Mouse (Mus musculus) midbrain, embryonic 15.5 days (tissue): ENCODE measurements around the gene Agap2. TPM values are rescaled to one million over a fixed set of nuclear protein-coding genes. Genes with fewer than 3 reads are reported as not detected.
A peak's percentile ranks its signal among the peaks of the same experiment; 100 is the strongest.

Experiments used
- ATAC-seq: fragments of 200-750 bp; cut with Nextera tagmentation; replicated peaks from 2 replicates; pipeline ENCODE4 v1.8.0; 2017; ENCODE audit warnings: moderate TSS enrichment
- H3K27ac ChIP-seq: fragments of 300-500 bp; sonication (generic); 2 replicates; pipeline ENCODE4 v1.5.1; 2015; ENCODE audit warnings: mild to moderate bottlenecking, inconsistent platforms
- H3K27me3 ChIP-seq: fragments of 300-500 bp; sonication (generic); replicated peaks from 2 replicates; pipeline ENCODE4 v1.6.1; 2015; ENCODE audit warnings: inconsistent platforms
- H3K36me3 ChIP-seq: fragments of 300-500 bp; sonication (generic); replicated peaks from 2 replicates; pipeline ENCODE4 v1.6.1; 2015; ENCODE audit warnings: inconsistent platforms
- H3K4me1 ChIP-seq: fragments of 300-500 bp; sonication (generic); 2 replicates; pipeline ENCODE4 v1.6.1; 2015; ENCODE audit warnings: inconsistent platforms
- H3K4me2 ChIP-seq: fragments of 300-500 bp; sonication (generic); 2 replicates; pipeline ENCODE4 v1.6.1; 2015; ENCODE audit warnings: inconsistent platforms, mild to moderate bottlenecking, moderate library complexity
- H3K4me3 ChIP-seq: fragments of 300-500 bp; sonication (generic); 2 replicates; pipeline ENCODE4 v1.5.1; 2015; ENCODE audit warnings: mild to moderate bottlenecking, inconsistent platforms
- H3K9ac ChIP-seq: fragments of 300-500 bp; sonication (generic); 2 replicates; pipeline ENCODE4 v1.6.1; 2015; ENCODE audit warnings: mild to moderate bottlenecking, inconsistent platforms
- H3K9me3 ChIP-seq: fragments of 300-500 bp; sonication (generic); 2 replicates; pipeline ENCODE4 v1.6.1; 2016; ENCODE audit warnings: inconsistent platforms
- WGBS: fragments of 180-500 bp; shearing (Covaris S2); methylation state at CpG from one replicate; pipeline ENCODE4 v1.1.7; 2015; ENCODE audit warnings: mixed read lengths; 5-methylcytosine and 5-hydroxymethylcytosine counted together
- polyA plus RNA-seq: library from polyadenylated mRNA; unstranded; fragments of >200 nt; fragmentation: Nextera tagmentation; extraction: Ambion mirVana; gene quantifications from 2 replicates; pipeline ENCODE4 v1.2.1, GENCODE M21; 2015

Gene Agap2
- 6.3 and 6.6 TPM in 2 replicates for polyA plus RNA-seq

DNA sequence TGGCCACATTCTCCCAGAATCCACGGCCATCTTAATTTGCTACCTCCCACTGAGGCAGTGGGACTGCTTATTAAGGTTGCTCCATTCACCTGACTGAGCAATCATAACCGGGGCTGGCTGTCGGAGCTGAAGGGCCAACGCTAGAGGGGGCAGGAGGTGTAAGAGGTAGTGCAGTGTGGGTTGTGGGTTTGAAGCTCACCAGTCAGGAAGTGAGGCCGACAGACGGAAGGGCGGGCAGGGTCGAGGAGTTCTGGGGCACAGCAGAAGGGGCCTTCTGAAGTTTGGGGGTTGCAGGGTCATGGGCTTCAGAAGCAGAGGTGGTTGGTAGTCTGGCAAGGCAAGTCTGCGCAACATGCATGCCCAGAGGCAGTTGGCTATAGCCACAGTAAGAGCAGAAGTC is at the start of gene Agap2:
Agap2 (plus strand) TSS at position 205 of the 400 bp plus-strand sequence.
- no peak for ATAC-seq
- Histone ChIP-seq H3K9ac (no peak within 1 kb of the TSS), H3K27me3 (no peaks in the 10 kb centered on the region), H3K4me3 (no peak within 1 kb of the TSS), H3K9me3 (no peaks in the 10 kb centered on the region), H3K4me1 (peaks cover 39% of the 10 kb centered on the region), H3K36me3 (no peaks in the 10 kb centered on the region), H3K27ac (no peak within 1 kb of the TSS), H3K4me2 (no peak within 1 kb of the TSS)
- WGBS = 71% methylated on average over 9 of the region's 9 CpGs

GRCm38 (mm10) chr10:127030336-127031296 is 44.5 kb upstream of the Agap2 start, which contains the start of gene Tsfm:
Gene Tsfm (minus strand): TSS chr10:127030840.
- Histone ChIP-seq H3K4me2 (peak within 1 kb of the TSS; percentile 87), H3K27me3 (no peaks in the 10 kb centered on the region), H3K9me3 (no peaks in the 10 kb centered on the region), H3K4me1 (peaks cover 11% of the 10 kb centered on the region), H3K4me3 (peak within 1 kb of the TSS; percentile 72), H3K9ac (peak within 1 kb of the TSS; percentile 85), H3K36me3 (peaks cover 22% of the 10 kb centered on the region; the same call in 1 of the 2 replicates), H3K27ac (peak within 1 kb of the TSS; percentile 75)
- 6% methylated on average over 54 of the region's 56 CpGs for WGBS
- ATAC-seq = peak; percentile 86

DNA sequence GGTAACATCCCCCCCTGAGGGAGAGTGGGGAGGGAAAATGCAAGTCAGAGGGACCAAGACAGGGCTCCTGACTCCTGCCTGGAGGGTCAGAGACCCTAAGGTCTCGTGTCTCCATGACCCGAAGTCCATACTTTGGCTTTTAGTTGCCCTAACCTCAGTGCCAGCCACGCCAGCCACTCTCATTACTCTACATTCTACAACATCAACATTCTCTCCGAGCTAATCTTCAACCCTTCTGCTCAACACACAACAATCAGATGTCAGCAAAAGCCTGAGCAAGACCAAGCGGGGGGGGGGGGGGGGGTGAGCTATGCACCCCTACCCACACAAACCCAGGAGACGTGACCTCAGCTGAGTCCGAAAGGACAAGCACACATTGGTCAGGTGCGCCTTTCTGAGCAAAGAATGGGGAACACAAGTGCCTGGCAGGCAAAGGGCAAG is 41.8 kb upstream of the Agap2 start:
- H3K4me3 ChIP-seq = no peak overlapping the region
- H3K4me1 ChIP-seq = peaks cover 11% of the 10 kb centered on the region
- no peak overlapping the region for H3K4me2 ChIP-seq
- no peaks in the 10 kb centered on the region for H3K27me3 ChIP-seq
- H3K27ac ChIP-seq = no peak overlapping the region
- no peak overlapping the region for H3K9ac ChIP-seq
- H3K9me3 ChIP-seq = no peaks in the 10 kb centered on the region
- no peak for ATAC-seq
- WGBS = 82% methylated on average over 8 of the region's 8 CpGs
- H3K36me3 ChIP-seq = no peaks in the 10 kb centered on the region

GRCm38 (mm10) chr10:127036273-127036672 is 38.8 kb upstream of the Agap2 start:
- 86% methylated on average over 12 of the region's 12 CpGs for WGBS
- H3K36me3 ChIP-seq = no peaks in the 10 kb centered on the region

DNA sequence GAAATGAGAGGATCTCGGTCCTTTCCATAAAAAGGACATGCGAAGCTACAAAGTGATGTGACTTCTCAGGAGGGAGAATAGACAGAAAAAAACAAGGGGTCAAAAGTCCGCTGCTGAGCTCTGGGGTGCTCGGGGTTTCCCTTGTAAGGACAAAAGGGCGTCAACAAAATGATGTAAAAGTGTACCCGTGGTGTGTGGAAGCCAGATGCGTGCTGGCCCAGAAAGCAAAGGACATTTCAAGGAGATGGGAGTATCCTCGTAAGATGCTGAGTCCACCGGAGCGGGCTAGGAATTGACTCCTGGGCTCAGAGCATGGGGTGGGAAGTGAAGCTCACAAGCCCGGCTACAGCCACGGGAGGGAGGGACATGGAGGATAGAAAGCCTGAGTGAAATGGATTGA is 37.4 kb upstream of the Agap2 start:
- peaks cover 12% of the 10 kb centered on the region for H3K4me1 ChIP-seq
- no peak for ATAC-seq
- no peaks in the 10 kb centered on the region for H3K36me3 ChIP-seq
- peaks cover 6% of the 10 kb centered on the region for H3K27me3 ChIP-seq
- H3K9me3 ChIP-seq = no peaks in the 10 kb centered on the region
- no peak overlapping the region for H3K9ac ChIP-seq
- 73% methylated on average over 12 of the region's 12 CpGs for WGBS
- no peak overlapping the region for H3K27ac ChIP-seq
- H3K4me3 ChIP-seq = no peak overlapping the region
- H3K4me2 ChIP-seq = no peak overlapping the region

More at GRCm38 (mm10) chr10:127036273-127036672, 38.8 kb upstream of the Agap2 start:
- Histone ChIP-seq H3K9me3 (no peaks in the 10 kb centered on the region), H3K9ac (no peak overlapping the region), H3K4me2 (no peak overlapping the region), H3K4me3 (no peak overlapping the region), H3K27ac (no peak overlapping the region), H3K27me3 (peaks cover 6% of the 10 kb centered on the region), H3K4me1 (peaks cover 7% of the 10 kb centered on the region)
- no peak for ATAC-seq

GRCm38 (mm10) chr10:127040569-127041214 is 34.4 kb upstream of the Agap2 start:
- no peak overlapping the region for H3K27ac ChIP-seq
- peak; percentile 12 for ATAC-seq
- no peaks in the 10 kb centered on the region for H3K9me3 ChIP-seq
- H3K4me3 ChIP-seq = peak overlapping the region; percentile 80
- peak overlapping the region; percentile 91 for H3K4me2 ChIP-seq
- 2% methylated on average over 20 of the region's 20 CpGs for WGBS
- peaks cover 16% of the 10 kb centered on the region for H3K4me1 ChIP-seq
- peak overlapping the region; percentile 60 for H3K9ac ChIP-seq
- no peaks in the 10 kb centered on the region for H3K36me3 ChIP-seq
- peaks cover 6% of the 10 kb centered on the region for H3K27me3 ChIP-seq

DNA sequence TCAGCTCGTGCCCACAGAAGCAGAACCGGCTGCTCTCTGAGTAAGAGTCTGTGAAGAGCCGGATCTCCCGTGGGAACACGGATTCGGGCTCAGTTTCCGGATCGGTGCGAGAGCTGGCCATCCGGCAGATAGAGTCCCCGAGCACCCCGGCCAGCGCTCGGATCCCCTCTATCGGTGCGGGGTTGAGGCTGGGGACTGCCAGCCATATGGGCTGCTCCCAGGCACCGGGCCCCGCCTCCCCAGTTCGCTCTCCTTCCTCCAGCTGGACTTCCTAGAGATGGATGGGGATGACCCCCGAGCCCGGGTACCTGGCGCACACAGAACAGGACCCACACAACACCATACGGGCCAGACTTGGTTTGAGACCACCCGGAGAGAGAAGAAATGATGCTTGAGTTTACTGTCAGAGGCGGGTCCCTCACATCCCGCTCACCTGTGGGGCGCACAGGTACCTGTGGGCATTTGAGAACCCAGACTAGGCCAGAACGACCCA is 33.8 kb upstream of the Agap2 start, which contains the start of the genes Mettl1 and Eef1akmt3:
Mettl1 (plus strand) TSS at position 141 of the 493 bp plus-strand sequence.
Eef1akmt3 (minus strand) TSS at position 240 of the 493 bp plus-strand sequence.
- no peaks in the 10 kb centered on the region for H3K36me3 ChIP-seq
- no peaks in the 10 kb centered on the region for H3K9me3 ChIP-seq
- H3K4me3 ChIP-seq = peak within 1 kb of the TSS; percentile 80
- H3K27ac ChIP-seq = peak within 1 kb of the TSS; percentile 59
- peaks cover 6% of the 10 kb centered on the region for H3K27me3 ChIP-seq
- peak within 1 kb of the TSS; percentile 91 for H3K4me2 ChIP-seq
- peak; percentile 83 for ATAC-seq
- peak within 1 kb of the TSS; percentile 60 for H3K9ac ChIP-seq
- under 1% methylated on average over 28 of the region's 28 CpGs for WGBS
- peaks cover 16% of the 10 kb centered on the region for H3K4me1 ChIP-seq

- peak; percentile 83 for ATAC-seq
- H3K9me3 ChIP-seq = no peaks in the 10 kb centered on the region
- peaks cover 16% of the 10 kb centered on the region for H3K4me1 ChIP-seq
- H3K27me3 ChIP-seq = peaks cover 6% of the 10 kb centered on the region
- under 1% methylated on average over 44 of the region's 44 CpGs for WGBS
- H3K36me3 ChIP-seq = no peaks in the 10 kb centered on the region
- peak overlapping the region; percentile 91 for H3K4me2 ChIP-seq
- peak overlapping the region; percentile 60 for H3K9ac ChIP-seq
- peak overlapping the region; percentile 80 for H3K4me3 ChIP-seq
- H3K27ac ChIP-seq = peak overlapping the region; percentile 59
Observed at GRCm38 (mm10) chr10:127041774-127042338, 33.2 kb upstream of the Agap2 start.

GRCm38 (mm10) chr10:127042468-127043115 is 32.5 kb upstream of the Agap2 start:
- no peak for ATAC-seq
- H3K9me3 ChIP-seq = no peaks in the 10 kb centered on the region
- WGBS = 16% methylated on average over 5 of the region's 5 CpGs

DNA sequence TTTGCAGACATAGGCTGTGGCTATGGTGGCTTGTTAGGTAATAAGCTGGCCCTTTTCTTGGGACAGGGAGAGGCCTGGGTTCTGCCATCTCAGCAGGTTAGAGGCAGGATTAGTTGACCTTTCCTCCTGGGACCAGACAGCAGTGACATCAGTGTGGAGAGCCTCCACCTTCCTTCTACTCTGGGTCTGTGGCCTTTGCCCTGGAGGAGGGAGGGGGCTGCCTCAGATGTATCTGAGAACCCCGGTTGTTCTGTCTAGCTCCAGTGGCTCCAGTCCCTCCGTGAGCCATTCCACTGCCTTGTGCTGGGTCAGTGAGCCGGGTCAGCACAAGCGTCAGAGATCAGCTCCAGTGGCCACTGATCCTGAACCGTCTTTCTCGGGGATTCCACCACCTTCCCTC is 31.9 kb upstream of the Agap2 start:
- ATAC-seq = no peak
- WGBS = 56% methylated on average over 6 of the region's 6 CpGs
- Histone ChIP-seq H3K4me3 (no peak overlapping the region; the same call in 1 of the 2 replicates), H3K4me2 (no peak overlapping the region), H3K9ac (no peak overlapping the region), H3K27ac (no peak overlapping the region), H3K36me3 (no peaks in the 10 kb centered on the region), H3K9me3 (no peaks in the 10 kb centered on the region), H3K27me3 (peaks cover 15% of the 10 kb centered on the region), H3K4me1 (peaks cover 16% of the 10 kb centered on the region)

More at GRCm38 (mm10) chr10:127042468-127043115, 32.5 kb upstream of the Agap2 start:
- H3K4me3 ChIP-seq = peak overlapping the region; percentile 80
- H3K9ac ChIP-seq = peak overlapping the region; percentile 60; the same call in 1 of the 2 replicates
- H3K36me3 ChIP-seq = no peaks in the 10 kb centered on the region
- H3K27me3 ChIP-seq = peaks cover 9% of the 10 kb centered on the region
- H3K4me2 ChIP-seq = peak overlapping the region; percentile 91
- peaks cover 16% of the 10 kb centered on the region for H3K4me1 ChIP-seq
- no peak overlapping the region for H3K27ac ChIP-seq

- WGBS = 30% methylated on average over 5 of the region's 5 CpGs
- no peak for ATAC-seq
- Histone ChIP-seq H3K27me3 (peaks cover 50% of the 10 kb centered on the region), H3K9me3 (no peaks in the 10 kb centered on the region), H3K9ac (no peak within 1 kb of the TSS), H3K4me3 (no peak within 1 kb of the TSS), H3K27ac (no peak within 1 kb of the TSS), H3K36me3 (0 out of 2 replicates have a peak, but pooled peaks cover 3% of the 10 kb centered on the region), H3K4me2 (no peak within 1 kb of the TSS), H3K4me1 (peaks cover 12% of the 10 kb centered on the region)
Observed at GRCm38 (mm10) chr10:127047954-127048353, 27.1 kb upstream of the Agap2 start, which contains the start of gene Cyp27b1. Gene Cyp27b1 (plus strand): TSS chr10:127048250.
